Mouse (Mus musculus) liver, postnatal 0 days (tissue): ENCODE data around the gene Pycard. TPM values are rescaled to one million over a fixed set of nuclear protein-coding genes. Genes with fewer than 3 reads are reported as not detected.

Experiments
- ATAC-seq: fragments of 200-750 bp; cut with Nextera tagmentation; 2 replicates; pipeline ENCODE4 v1.8.0; 2017; ENCODE audit warnings: mild to moderate bottlenecking, moderate library complexity
- DNase-seq: peaks from one replicate; pipeline ENCODE4 v3.0.0-alpha.2; 2016
- H3K27ac ChIP-seq: fragments of 300-500 bp; sonication (generic); 2 replicates; pipeline ENCODE4 v1.5.1; 2014; ENCODE audit warnings: antibody characterized with exemption, moderate library complexity, mild to moderate bottlenecking, low read depth
- H3K27me3 ChIP-seq: fragments of 300-500 bp; sonication (generic); 2 replicates; pipeline ENCODE4 v1.6.1; 2014; ENCODE audit warnings: low read length, control low read depth, mixed read lengths; ENCODE audit not compliant: insufficient read depth
- H3K36me3 ChIP-seq: fragments of 300-500 bp; sonication (generic); replicated peaks from 2 replicates; pipeline ENCODE4 v1.6.1; 2014; ENCODE audit warnings: mild to moderate bottlenecking, control low read depth, low read length, moderate library complexity, mixed read lengths; ENCODE audit not compliant: insufficient read depth
- H3K4me1 ChIP-seq: fragments of 300-500 bp; sonication (generic); 2 replicates; pipeline ENCODE4 v1.6.1; 2014; ENCODE audit warnings: antibody characterized with exemption, mild to moderate bottlenecking, control low read depth; ENCODE audit not compliant: insufficient read depth
- H3K4me2 ChIP-seq: fragments of 300-500 bp; sonication (generic); 2 replicates; pipeline ENCODE4 v1.6.1; 2014; ENCODE audit warnings: low read depth, mild to moderate bottlenecking, low read length, moderate library complexity, mixed read lengths
- H3K4me3 ChIP-seq: fragments of 300-500 bp; sonication (generic); 2 replicates; pipeline ENCODE4 v1.5.1; 2014; ENCODE audit warnings: low read depth, low read length
- H3K9ac ChIP-seq: fragments of 300-500 bp; sonication (generic); replicated peaks from 2 replicates; pipeline ENCODE4 v1.6.1; 2014; ENCODE audit warnings: mild to moderate bottlenecking, moderate library complexity
- H3K9me3 ChIP-seq: fragments of 300-500 bp; sonication (generic); 2 replicates; pipeline ENCODE4 v1.6.1; 2016; ENCODE audit warnings: mild to moderate bottlenecking, control low read depth, low read length, mixed read lengths
- CTCF ChIP-seq: sonication (generic); IDR thresholded peaks from 2 replicates; pipeline ENCODE4 v1.5.1; 2016; ENCODE audit warnings: antibody characterized with exemption, low read depth
- EP300 ChIP-seq: IDR thresholded peaks from 2 replicates; pipeline ENCODE4 v1.6.1; 2016; ENCODE audit warnings: antibody characterized with exemption, low read depth, mild to moderate bottlenecking
- WGBS: fragments of 180-500 bp; shearing (Covaris S2); extraction: QIAGEN DNeasy Blood & Tissue Kit; methylation state at CpG from one replicate; pipeline ENCODE4 v1.1.7; 2014; ENCODE audit not compliant: insufficient replicate concordance; 5-methylcytosine and 5-hydroxymethylcytosine counted together
- polyA plus RNA-seq: library from polyadenylated mRNA; unstranded; fragments of >200 nt; fragmentation: Nextera tagmentation; extraction: Ambion mirVana; gene quantifications from 2 replicates; pipeline ENCODE4 v1.2.1, GENCODE M21; 2015

The Pycard gene
- polyA plus RNA-seq, 1 experiment from 2014 or later, result 25.8 TPM

DNA sequence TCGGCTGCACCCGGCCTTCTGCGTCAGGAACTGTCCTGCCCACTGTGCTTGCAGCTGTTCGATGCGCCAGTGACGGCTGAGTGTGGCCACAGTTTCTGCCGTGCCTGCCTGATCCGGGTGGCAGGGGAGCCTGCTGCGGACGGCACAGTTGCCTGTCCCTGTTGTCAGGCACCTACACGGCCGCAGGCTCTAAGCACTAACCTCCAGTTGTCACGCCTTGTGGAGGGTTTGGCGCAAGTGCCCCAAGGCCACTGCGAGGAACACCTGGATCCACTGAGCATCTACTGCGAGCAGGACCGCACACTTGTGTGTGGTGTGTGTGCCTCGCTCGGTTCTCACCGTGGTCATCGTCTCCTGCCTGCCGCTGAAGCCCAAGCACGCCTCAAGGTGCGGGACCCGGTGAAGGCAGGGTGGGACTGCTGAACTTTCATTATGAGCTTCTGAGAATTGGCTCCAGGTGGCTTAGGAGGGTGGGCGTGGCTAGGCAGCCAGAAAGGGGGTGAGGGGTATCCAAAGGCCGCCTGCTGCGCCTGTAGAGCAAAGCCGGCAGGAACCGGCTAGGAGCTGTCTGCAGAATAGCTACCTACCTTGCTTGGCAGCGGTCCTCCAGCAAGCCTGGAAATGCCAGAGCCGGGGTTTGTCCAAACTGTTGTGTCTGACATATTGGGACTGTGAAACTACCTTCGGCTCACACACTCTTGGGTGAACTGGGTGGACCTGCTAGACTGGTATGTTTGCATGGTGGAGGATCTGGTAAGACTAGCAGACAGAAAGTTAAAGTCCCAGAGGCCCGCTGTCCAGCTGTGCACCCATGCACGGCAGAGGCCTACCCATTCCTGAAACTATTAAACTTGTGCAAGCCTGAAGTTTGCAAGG is 11.1 kb upstream of the Pycard start:
- Histone ChIP-seq H3K27me3 (no peaks in the 10 kb centered on the region), H3K36me3 (no peaks in the 10 kb centered on the region), H3K9me3 (no peaks in the 10 kb centered on the region), H3K4me3 (no peak overlapping the region), H3K4me1 (peaks cover 13% of the 10 kb centered on the region), H3K9ac (no peak overlapping the region), H3K27ac (no peak overlapping the region), H3K4me2 (peak overlapping the region; percentile 22; the same call in 1 of the 2 replicates)
- TF ChIP-seq CTCF (no peak), EP300 (no peak)
- ATAC-seq, result peak; percentile 18; the same call in 1 of the 2 replicates
- no peak for DNase-seq
- WGBS, result 53% methylated on average over 35 of the region's 35 CpGs

- Histone ChIP-seq H3K9me3 (no peaks in the 10 kb centered on the region), H3K9ac (no peak overlapping the region), H3K4me1 (peaks cover 12% of the 10 kb centered on the region), H3K4me3 (no peak overlapping the region), H3K27ac (no peak overlapping the region), H3K27me3 (no peaks in the 10 kb centered on the region), H3K36me3 (no peaks in the 10 kb centered on the region), H3K4me2 (no peak overlapping the region)
- ATAC-seq, result 0 out of 2 replicates have a peak, but pooled peaks have one; percentile 2
- no peak for DNase-seq
- WGBS, result 46% methylated on average over 5 of the region's 5 CpGs
- TF ChIP-seq EP300, result no peak
- no peak for TF ChIP-seq CTCF
Observed at GRCm38 (mm10) chr7:128004150-128004486, 10.5 kb upstream of the Pycard start.

- no peaks in the 10 kb centered on the region for H3K27me3 ChIP-seq
- H3K36me3 ChIP-seq, result no peaks in the 10 kb centered on the region
- no peak within 1 kb of the TSS for H3K27ac ChIP-seq
- H3K9me3 ChIP-seq, result no peaks in the 10 kb centered on the region
- 71% methylated on average over 2 of the region's 2 CpGs for WGBS
- peak within 1 kb of the TSS; percentile 22; the same call in 1 of the 2 replicates for H3K4me2 ChIP-seq
- no peak for TF ChIP-seq EP300
- TF ChIP-seq CTCF, result no peak
- no peak for ATAC-seq
- no peak for DNase-seq
- H3K4me3 ChIP-seq, result no peak within 1 kb of the TSS
- H3K9ac ChIP-seq, result no peak within 1 kb of the TSS
- peaks cover 11% of the 10 kb centered on the region for H3K4me1 ChIP-seq
Observed at GRCm38 (mm10) chr7:128003688-128004087, 10.0 kb upstream of the Pycard start, which contains the start of gene Trim72. Gene Trim72, plus strand, starts transcription at chr7:128003949.

DNA sequence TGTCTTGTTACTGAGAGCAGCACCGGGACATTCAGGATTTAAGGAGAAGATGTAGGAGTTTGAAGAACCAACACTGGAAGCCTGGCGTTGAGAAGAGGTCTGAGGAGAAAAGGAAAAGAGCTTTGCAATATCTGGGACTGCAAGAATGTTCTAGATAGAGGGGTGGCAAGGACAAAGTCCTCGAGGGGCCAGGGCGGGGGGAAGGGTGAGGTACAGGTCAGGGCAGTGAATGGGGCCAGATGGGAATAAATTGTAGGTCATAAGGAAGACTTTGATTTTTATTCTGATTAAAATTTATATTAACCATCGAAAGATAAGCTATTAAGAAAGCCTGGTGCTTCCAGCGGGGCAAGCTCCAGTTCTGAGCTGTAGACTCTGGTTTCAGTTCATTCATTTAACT is 9.4 kb upstream of the Pycard start:
- H3K27me3 ChIP-seq, result no peaks in the 10 kb centered on the region
- H3K27ac ChIP-seq, result no peak overlapping the region
- no peaks in the 10 kb centered on the region for H3K9me3 ChIP-seq
- no peak overlapping the region for H3K9ac ChIP-seq
- peaks cover 11% of the 10 kb centered on the region for H3K4me1 ChIP-seq
- WGBS, result 79% methylated on average over 6 of the region's 6 CpGs
- ATAC-seq, result no peak
- TF ChIP-seq EP300, result no peak
- TF ChIP-seq CTCF, result no peak
- DNase-seq, result no peak
- no peak overlapping the region for H3K4me3 ChIP-seq
- H3K36me3 ChIP-seq, result no peaks in the 10 kb centered on the region
- no peak overlapping the region for H3K4me2 ChIP-seq

- TF ChIP-seq EP300, result no peak
- Histone ChIP-seq H3K36me3 (no peaks in the 10 kb centered on the region), H3K4me2 (no peak overlapping the region), H3K27ac (no peak overlapping the region), H3K9me3 (no peaks in the 10 kb centered on the region), H3K4me1 (peaks cover 11% of the 10 kb centered on the region), H3K27me3 (no peaks in the 10 kb centered on the region), H3K9ac (no peak overlapping the region), H3K4me3 (no peak overlapping the region)
- 38% methylated on average over 1 of the region's 1 CpGs for WGBS
- ATAC-seq (no peak), DNase-seq (no peak)
Observed at GRCm38 (mm10) chr7:128000068-128000950, 6.6 kb upstream of the Pycard start.

- DNase-seq, result no peak
- Histone ChIP-seq H3K27ac (no peak overlapping the region), H3K9me3 (no peaks in the 10 kb centered on the region), H3K4me3 (no peak overlapping the region), H3K4me2 (no peak overlapping the region), H3K27me3 (no peaks in the 10 kb centered on the region), H3K36me3 (no peaks in the 10 kb centered on the region), H3K9ac (no peak overlapping the region), H3K4me1 (peaks cover 5% of the 10 kb centered on the region)
- ATAC-seq, result no peak
- no peak for TF ChIP-seq CTCF
- no peak for TF ChIP-seq EP300
- WGBS, result 59% methylated on average over 1 of the region's 1 CpGs
Observed at GRCm38 (mm10) chr7:127999436-127999835, 5.8 kb upstream of the Pycard start.
